Mouse (Mus musculus) right cerebral cortex, postnatal 36 days (tissue): ENCODE results near the gene Gm45521.

Experiments
- DNase-seq, 2 experiments: peaks; one replicate each; pipeline ENCODE4 v3.0.0; 2022; ENCODE audit warnings: low spot score in 2 of 2, mixed read lengths in 1 of 2

Gm45521 gene

GRCm38 (mm10) chr14:7957049-7957448 lies at the start of gene Gm45521:
Gene Gm45521, plus strand, starts transcription at chr14:7957288.
- no peak for DNase-seq

GRCm38 (mm10) chr14:7909472-7909871 lies 47.6 kb upstream of the Gm45521 start:
- DNase-seq: no peak

GRCm38 (mm10) chr14:7913842-7914241 lies 43.2 kb upstream of the Gm45521 start:
- DNase-seq: no peak

- no peak for DNase-seq
These were observed 42.6 kb upstream of the Gm45521 start for GRCm38 (mm10) chr14:7914461-7914860.

- no peak for DNase-seq
These were observed 38.7 kb upstream of the Gm45521 start for GRCm38 (mm10) chr14:7918150-7918991.

GRCm38 (mm10) chr14:7919309-7919708 lies 37.8 kb upstream of the Gm45521 start:
- no peak for DNase-seq

- DNase-seq: no peak
These were observed 37.2 kb upstream of the Gm45521 start for GRCm38 (mm10) chr14:7919921-7920320.

GRCm38 (mm10) chr14:7921459-7921858 lies 35.6 kb upstream of the Gm45521 start:
- DNase-seq: no peak

GRCm38 (mm10) chr14:7923635-7924034 lies 33.5 kb upstream of the Gm45521 start:
- no peak for DNase-seq

- no peak for DNase-seq
These were observed 28.7 kb upstream of the Gm45521 start for GRCm38 (mm10) chr14:7928362-7928761.

GRCm38 (mm10) chr14:7929029-7929428 lies 28.1 kb upstream of the Gm45521 start:
- DNase-seq: no peak

- DNase-seq: no peak
These were observed 24.9 kb upstream of the Gm45521 start for GRCm38 (mm10) chr14:7932151-7932550.

- no peak for DNase-seq
These were observed 22.9 kb upstream of the Gm45521 start for GRCm38 (mm10) chr14:7934166-7934565.

- DNase-seq: peak in 1 of 2 experiments; percentile 39
These were observed 19.9 kb upstream of the Gm45521 start for GRCm38 (mm10) chr14:7937052-7937630.

GRCm38 (mm10) chr14:7938809-7939784 lies 18.0 kb upstream of the Gm45521 start:
- DNase-seq: no peak

- no peak for DNase-seq
These were observed 15.7 kb upstream of the Gm45521 start for GRCm38 (mm10) chr14:7941413-7941812.

- DNase-seq: no peak
These were observed 13.8 kb upstream of the Gm45521 start for GRCm38 (mm10) chr14:7943101-7943800.

- no peak for DNase-seq
These were observed 13.3 kb upstream of the Gm45521 start for GRCm38 (mm10) chr14:7943801-7944135.

GRCm38 (mm10) chr14:7944349-7945039 lies 12.6 kb upstream of the Gm45521 start:
- no peak for DNase-seq

GRCm38 (mm10) chr14:7945261-7945660 lies 11.8 kb upstream of the Gm45521 start:
- DNase-seq: no peak

- DNase-seq: no peak
These were observed 5.9 kb upstream of the Gm45521 start for GRCm38 (mm10) chr14:7951234-7951633.
